Comparison of ENCODE assay signal across 8 mouse cellular contexts in the genomic region with DNA sequence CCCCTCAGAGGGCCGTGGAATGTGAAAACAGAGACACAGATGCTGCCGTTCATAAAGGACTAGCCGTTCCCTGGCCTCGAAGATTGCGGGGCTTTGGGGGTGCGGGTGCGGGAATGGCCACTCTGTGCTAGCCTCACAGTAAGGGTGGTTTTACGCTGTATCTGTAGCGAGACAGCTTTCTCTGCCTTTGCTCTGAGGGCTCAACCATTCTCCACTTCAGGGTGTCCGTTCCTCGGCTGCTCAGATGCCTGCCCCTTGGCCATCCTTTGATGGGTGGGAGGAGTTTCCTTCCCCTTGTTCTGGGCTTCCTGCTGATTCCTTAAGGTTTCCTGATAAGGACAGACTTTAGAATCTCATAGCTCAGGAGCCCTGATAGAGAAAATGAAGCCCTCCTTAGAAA. TPM values are rescaled to one million over a fixed set of nuclear protein-coding genes. Genes with fewer than 3 reads are reported as not detected.
DNase-seq lines count a peak whose midpoint lies in the region; ATAC-seq and TF ChIP-seq lines count a peak whose summit lies in the region.

No protein-coding gene starts in this region.

- no peak for TF ChIP-seq CTCF in CH12.LX (conservative IDR thresholded peaks at IDR 0.05 in 1 of 2, IDR thresholded peaks at IDR 0.05 in 1 of 2; ENCODE audit: low read depth in 2 of 2, low read length in 2 of 2)
- TF ChIP-seq CTCF in bone marrow macrophage, adult 2 months (IDR thresholded peaks at IDR 0.05; ENCODE audit: low read depth, low read length) = no peak
- no peak for TF ChIP-seq CTCF in lung, adult 2 months (IDR thresholded peaks at IDR 0.05; ENCODE audit: insufficient read depth, low read length)

- H3K27me3 ChIP-seq in CH12.LX (replicated peaks) = no peaks in the 10 kb centered on the region
- no peaks in the 10 kb centered on the region for H3K27me3 ChIP-seq in intestine, embryonic 16.5 days (replicated peaks; ENCODE audit: control insufficient read depth, insufficient read depth, low read length)
- no peaks in the 10 kb centered on the region; the same call in 1 of the 2 replicates for H3K27me3 ChIP-seq in stomach, embryonic 15.5 days (replicated peaks)

- no peak for TF ChIP-seq POLR2A in CH12.LX (IDR thresholded peaks at IDR 0.05; ENCODE audit: low read depth, low read length)
- TF ChIP-seq POLR2A in bone marrow macrophage, adult 2 months (IDR thresholded peaks at IDR 0.05; ENCODE audit: borderline replicate concordance, low read depth, low read length) = no peak
- peak; percentile 88; the same call in 1 of the 2 replicates for TF ChIP-seq POLR2A in lung, adult 2 months (IDR thresholded peaks at IDR 0.05; ENCODE audit: borderline replicate concordance, extremely low read depth, low read depth, low read length)

- in situ Hi-C loops in CH12.LX (cut with MboI; ENCODE audit: low pct_ligation_motif_present, low pct_unique_long_range_greater_than_20kb, low sequenced_read_pairs) = loop anchor here (5.0 kb wide), 1 partner anchor 34 kb away; no protein-coding TSS in a partner anchor

- 3% methylated on average over 11 of the region's 11 CpGs for WGBS in intestine, embryonic 16.5 days
- 4% methylated on average over 11 of the region's 11 CpGs for whole genome bisulfite sequencing in lung, adult 2 months
- 5% methylated on average over 11 of the region's 11 CpGs for WGBS in stomach, embryonic 15.5 days

- H3K79me2 ChIP-seq in CH12.LX (replicated peaks; ENCODE audit: control insufficient read depth, extremely low read depth, insufficient read depth, poor library complexity, severe bottlenecking) = peaks cover 33% of the 10 kb centered on the region

- peaks cover 2% of the 10 kb centered on the region for H3K9me3 ChIP-seq in CH12.LX (replicated peaks; ENCODE audit: low read length)
- no peaks in the 10 kb centered on the region for H3K9me3 ChIP-seq in intestine, embryonic 16.5 days (ENCODE audit: control insufficient read depth, low read length)
- no peaks in the 10 kb centered on the region for H3K9me3 ChIP-seq in stomach, embryonic 15.5 days

- intact Hi-C loops in gastrocnemius, postnatal 36 days (cut with DNase I) = no loop called here

- H3K9ac ChIP-seq in CH12.LX (ENCODE audit: insufficient read depth, low read depth) = peak overlapping the region; percentile 93
- H3K9ac ChIP-seq in intestine, embryonic 16.5 days (ENCODE audit: low read depth, low read length) = peak overlapping the region; percentile 59
- no peak overlapping the region for H3K9ac ChIP-seq in stomach, embryonic 15.5 days

- no peak for TF ChIP-seq RAD21 in CH12.LX (IDR thresholded peaks at IDR 0.05; ENCODE audit: low read depth, low read length)

- ATAC-seq in intestine, embryonic 16.5 days = peak; percentile 32; the same call in 1 of the 2 replicates
- ATAC-seq in stomach, embryonic 15.5 days (ENCODE audit: insufficient read depth, low FRiP score, low read depth) = no peak
- ATAC-seq in inflammation-experienced regulatory T-cells, adult 6 months = no peak

- peak overlapping the region; percentile 31; the same call in 1 of the 2 replicates for H3K4me2 ChIP-seq in CH12.LX (ENCODE audit: insufficient read depth, low read depth, poor library complexity, severe bottlenecking)
- H3K4me2 ChIP-seq in intestine, embryonic 16.5 days (ENCODE audit: low read depth, low read length) = peak overlapping the region; percentile 62
- H3K4me2 ChIP-seq in stomach, embryonic 15.5 days = peak overlapping the region; percentile 56

- peak overlapping the region; percentile 30; the same call in 1 of the 2 replicates for H3K27ac ChIP-seq in CH12.LX (ENCODE audit: insufficient read depth, low read depth)
- H3K27ac ChIP-seq in bone marrow macrophage, adult 2 months (ENCODE audit: insufficient read depth, low read depth, low read length) = peak overlapping the region; percentile 84
- H3K27ac ChIP-seq in intestine, embryonic 16.5 days (ENCODE audit: low read length) = no peak overlapping the region
- H3K27ac ChIP-seq in stomach, embryonic 15.5 days = peak overlapping the region; percentile 41

- dilution Hi-C loops in CH12.LX (cut with MboI; ENCODE audit: extremely low pct_ligation_motif_present, extremely low pct_unique_long_range_greater_than_20kb, low sequenced_read_pairs) = no loop called here

- DNase-seq in CH12.LX (ENCODE audit: extremely low read depth) = no peak
- peak; percentile 33 to 44 for DNase-seq in gastrocnemius, postnatal 36 days
- DNase-seq in lung, adult 2 months = peak; percentile 46
- DNase-seq in urinary bladder, postnatal 10 days (ENCODE audit: low spot score) = no peak

- peak overlapping the region in 2 of 3 experiments; percentile 17 to 66 for H3K4me3 ChIP-seq in CH12.LX (replicated peaks in 1 of 3; ENCODE audit: low read depth in 2 of 3, low read length in 2 of 3, poor library complexity in 1 of 3)
- peak overlapping the region; percentile 70 for H3K4me3 ChIP-seq in bone marrow macrophage, adult 2 months (ENCODE audit: insufficient read depth, low read length)
- H3K4me3 ChIP-seq in intestine, embryonic 16.5 days (ENCODE audit: low read length) = peak overlapping the region; percentile 33
- peak overlapping the region; percentile 57 for H3K4me3 ChIP-seq in lung, adult 2 months (replicated peaks; ENCODE audit: extremely low read depth, low read depth, low read length)
- peak overlapping the region; percentile 29 for H3K4me3 ChIP-seq in stomach, embryonic 15.5 days (replicated peaks)

- peaks cover 8 to 64% of the 10 kb centered on the region in 2 experiments for H3K4me1 ChIP-seq in CH12.LX (ENCODE audit: control insufficient read depth in 1 of 2, insufficient read depth in 2 of 2)
- H3K4me1 ChIP-seq in bone marrow macrophage, adult 2 months (ENCODE audit: control insufficient read depth, insufficient read depth, low read length) = peaks cover 32% of the 10 kb centered on the region
- peaks cover 5% of the 10 kb centered on the region; the same call in 1 of the 2 replicates for H3K4me1 ChIP-seq in intestine, embryonic 16.5 days (ENCODE audit: control insufficient read depth, insufficient read depth, low read length)
- no peaks in the 10 kb centered on the region for H3K4me1 ChIP-seq in lung, adult 2 months (ENCODE audit: control insufficient read depth, insufficient read depth, low read length)
- H3K4me1 ChIP-seq in stomach, embryonic 15.5 days = peaks cover 5% of the 10 kb centered on the region; the same call in 1 of the 2 replicates

- no peak for TF ChIP-seq EP300 in CH12.LX (IDR thresholded peaks at IDR 0.05; ENCODE audit: low read length)

- H3K36me3 ChIP-seq in CH12.LX (replicated peaks in 1 of 2; ENCODE audit: control insufficient read depth in 1 of 2, insufficient read depth in 1 of 2, low read length in 1 of 2) = no peaks in the 10 kb centered on the region
- no peaks in the 10 kb centered on the region for H3K36me3 ChIP-seq in intestine, embryonic 16.5 days (ENCODE audit: control insufficient read depth, insufficient read depth, low read length)
- no peaks in the 10 kb centered on the region for H3K36me3 ChIP-seq in stomach, embryonic 15.5 days

RNA-seq across cellular contexts. Expression of gene Srgn, which starts 18.8 kb away (rescaled TPM):
- 334 and 519 TPM in 2 replicates for total RNA-seq in CH12.LX (2012; rRNA removed)
- 516 and 530 TPM in 2 replicates for total RNA-seq in CH12.LX (2014; rRNA removed)
- 154 and 189 TPM in 2 replicates for polyA plus RNA-seq in CH12.LX (2012; ENCODE audit: insufficient read length, low read depth)
- polyA plus RNA-seq in bone marrow macrophage, adult 2 months (2012; ENCODE audit: insufficient read depth, insufficient read length, missing spikeins) = 253 and 281 TPM in 2 replicates
- 10 to 100 TPM; 12.2 to 14.1 TPM for total RNA-seq in gastrocnemius, postnatal 36 days (2021)
- 15.1 and 15.5 TPM in 2 replicates for polyA plus RNA-seq in intestine, embryonic 16.5 days (2015; fragmentation: Nextera tagmentation; extraction: Ambion mirVana)
- 48.6 and 82.7 TPM in 2 replicates for polyA plus RNA-seq in lung, adult 2 months (2012; rRNA removed)
- 20.8 and 25.2 TPM in 2 replicates for polyA plus RNA-seq in stomach, embryonic 15.5 days (2015; fragmentation: Nextera tagmentation; extraction: Ambion mirVana)
- polyA plus RNA-seq in inflammation-experienced regulatory T-cells, adult 6 months (2017; shearing (Covaris generic)) = 1,000 to 10,000 TPM; 1,485 to 2,247 (median 1,910) TPM

RNA-seq across cellular contexts. Expression of gene Vps26a, which starts 21.9 kb away (rescaled TPM):
- 14.2 and 17.1 TPM in 2 replicates for total RNA-seq in CH12.LX (2012; rRNA removed)
- 33.5 and 37.6 TPM in 2 replicates for total RNA-seq in CH12.LX (2014; rRNA removed)
- polyA plus RNA-seq in CH12.LX (2012; ENCODE audit: insufficient read length, low read depth) = 32.3 and 32.5 TPM in 2 replicates
- 110 and 117 TPM in 2 replicates for polyA plus RNA-seq in bone marrow macrophage, adult 2 months (2012; ENCODE audit: insufficient read depth, insufficient read length, missing spikeins)
- 10 to 100 TPM; 24.3 to 29.0 TPM for total RNA-seq in gastrocnemius, postnatal 36 days (2021)
- 135 and 143 TPM in 2 replicates for polyA plus RNA-seq in intestine, embryonic 16.5 days (2015; fragmentation: Nextera tagmentation; extraction: Ambion mirVana)
- 7.7 and 13.9 TPM in 2 replicates for polyA plus RNA-seq in lung, adult 2 months (2012; rRNA removed)
- polyA plus RNA-seq in stomach, embryonic 15.5 days (2015; fragmentation: Nextera tagmentation; extraction: Ambion mirVana) = 73.5 and 82.6 TPM in 2 replicates
- 10 to 100 TPM; 62.7 to 69.9 (median 69.4) TPM for polyA plus RNA-seq in inflammation-experienced regulatory T-cells, adult 6 months (2017; shearing (Covaris generic))

RNA-seq across cellular contexts. Expression of gene Supv3l1, which starts 58.9 kb away (rescaled TPM):
- total RNA-seq in CH12.LX (2012; rRNA removed) (41.5 and 45.7 TPM in 2 replicates), CH12.LX (2014; rRNA removed) (69.3 and 69.5 TPM in 2 replicates)
- polyA plus RNA-seq in CH12.LX (2012; ENCODE audit: insufficient read length, low read depth) = 62.0 and 62.7 TPM in 2 replicates
- 9.4 and 14.4 TPM in 2 replicates for polyA plus RNA-seq in bone marrow macrophage, adult 2 months (2012; ENCODE audit: insufficient read depth, insufficient read length, missing spikeins)
- 10 to 100 TPM; 17.1 to 19.7 TPM for total RNA-seq in gastrocnemius, postnatal 36 days (2021)
- 29.3 and 33.2 TPM in 2 replicates for polyA plus RNA-seq in intestine, embryonic 16.5 days (2015; fragmentation: Nextera tagmentation; extraction: Ambion mirVana)
- 7.6 and 11.9 TPM in 2 replicates for polyA plus RNA-seq in lung, adult 2 months (2012; rRNA removed)
- 24.0 and 29.4 TPM in 2 replicates for polyA plus RNA-seq in stomach, embryonic 15.5 days (2015; fragmentation: Nextera tagmentation; extraction: Ambion mirVana)
- 10 to 100 TPM in 2 of 3 experiments, 1 to 10 TPM in 1; 5.9 to 15.5 (median 10.5) TPM for polyA plus RNA-seq in inflammation-experienced regulatory T-cells, adult 6 months (2017; shearing (Covaris generic))

RNA-seq across cellular contexts. Expression of gene 4930507D05Rik, which starts 59.2 kb away (rescaled TPM):
- total RNA-seq in CH12.LX (2012; rRNA removed) = 0.68 and 0.97 TPM in 2 replicates
- total RNA-seq in CH12.LX (2014; rRNA removed) = 0.32 and 0.39 TPM in 2 replicates
- 0.14 and 0.27 TPM in 2 replicates for polyA plus RNA-seq in CH12.LX (2012; ENCODE audit: insufficient read length, low read depth)
- not detected in 2 replicates for polyA plus RNA-seq in bone marrow macrophage, adult 2 months (2012; ENCODE audit: insufficient read depth, insufficient read length, missing spikeins)
- total RNA-seq in gastrocnemius, postnatal 36 days (2021) = not detected
- polyA plus RNA-seq in intestine, embryonic 16.5 days (2015; fragmentation: Nextera tagmentation; extraction: Ambion mirVana) = 0.17 and 0.45 TPM in 2 replicates
- 0.09 TPM in 1 of 2 replicates, not detected in the other for polyA plus RNA-seq in lung, adult 2 months (2012; rRNA removed)
- 0.43 and 0.54 TPM in 2 replicates for polyA plus RNA-seq in stomach, embryonic 15.5 days (2015; fragmentation: Nextera tagmentation; extraction: Ambion mirVana)
- polyA plus RNA-seq in inflammation-experienced regulatory T-cells, adult 6 months (2017; shearing (Covaris generic)) = not detected

Comparison
In these comparisons a context has a peak if more than half of its experiments do, and no peak if none do; other contexts are left out.
1. DNase-seq: peak in gastrocnemius, postnatal 36 days (2 of 2) and lung, adult 2 months (single experiment); none in CH12.LX (single experiment) and urinary bladder, postnatal 10 days (single experiment).
2. Peak in every context shown above with its lines, with median percentiles within 50 percentile points of each other: H3K4me2 ChIP-seq and H3K4me3 ChIP-seq.